Mouse (Mus musculus) brown adipose tissue, adult 24 weeks (tissue): ENCODE data around the gene Wasf3. TPM values are rescaled to one million over a fixed set of nuclear protein-coding genes. Genes with fewer than 3 reads are reported as not detected.

Experiments used
- polyA plus RNA-seq: library from polyadenylated mRNA; stranded (reverse); fragments of >200 nt; gene quantifications from 2 replicates; pipeline ENCODE4 v1.2.4, GENCODE M21; 2012; ENCODE audit not compliant: missing spikeins, insufficient read depth, insufficient read length

Wasf3 gene
- polyA plus RNA-seq, 1 experiment = 0.83 TPM

Other genes starting within 250 kb of the Wasf3 start
- not detected in 2 replicates for gene Gm5565, start 224.4 kb upstream of the Wasf3 start, polyA plus RNA-seq
- not detected in 2 replicates for gene Gm6309, start 214.3 kb upstream of the Wasf3 start, polyA plus RNA-seq
- gene 1700001J03Rik, start 199.7 kb upstream of the Wasf3 start, polyA plus RNA-seq = not detected in 2 replicates
- 31.2 and 34.1 TPM in 2 replicates for gene Rnf6, start 163.4 kb upstream of the Wasf3 start, polyA plus RNA-seq
- gene Cdk8, start 153.8 kb upstream of the Wasf3 start, polyA plus RNA-seq = 17.8 and 18.4 TPM in 2 replicates
- not detected in 2 replicates for gene Gm6408, start 97.0 kb downstream of the Wasf3 start, polyA plus RNA-seq
- gene Gm6370, start 106.4 kb downstream of the Wasf3 start, polyA plus RNA-seq = not detected in 2 replicates
- not detected in 2 replicates for gene 4930449I24Rik, start 117.4 kb downstream of the Wasf3 start, polyA plus RNA-seq
- not detected in 2 replicates for gene Gm3402, start 129.1 kb downstream of the Wasf3 start, polyA plus RNA-seq
- gene Gm3404, start 140.8 kb downstream of the Wasf3 start, polyA plus RNA-seq = not detected in 2 replicates
- gene Gm3409, start 152.7 kb downstream of the Wasf3 start, polyA plus RNA-seq = not detected in 2 replicates
- gene Gm3415, start 171.2 kb downstream of the Wasf3 start, polyA plus RNA-seq = not detected in 2 replicates
- gene Gpr12, start 200.3 kb downstream of the Wasf3 start, polyA plus RNA-seq = not detected in 2 replicates